Mouse (Mus musculus): ENCODE measurements around the gene Neu3. TPM values are rescaled to one million over a fixed set of nuclear protein-coding genes. Genes with fewer than 3 reads are reported as not detected.

Neu3 gene
- 4.0 and 5.0 TPM in 2 replicates for polyA plus RNA-seq (2011; ENCODE audit: insufficient read depth, insufficient read length, low read depth, missing spikeins)

DNA sequence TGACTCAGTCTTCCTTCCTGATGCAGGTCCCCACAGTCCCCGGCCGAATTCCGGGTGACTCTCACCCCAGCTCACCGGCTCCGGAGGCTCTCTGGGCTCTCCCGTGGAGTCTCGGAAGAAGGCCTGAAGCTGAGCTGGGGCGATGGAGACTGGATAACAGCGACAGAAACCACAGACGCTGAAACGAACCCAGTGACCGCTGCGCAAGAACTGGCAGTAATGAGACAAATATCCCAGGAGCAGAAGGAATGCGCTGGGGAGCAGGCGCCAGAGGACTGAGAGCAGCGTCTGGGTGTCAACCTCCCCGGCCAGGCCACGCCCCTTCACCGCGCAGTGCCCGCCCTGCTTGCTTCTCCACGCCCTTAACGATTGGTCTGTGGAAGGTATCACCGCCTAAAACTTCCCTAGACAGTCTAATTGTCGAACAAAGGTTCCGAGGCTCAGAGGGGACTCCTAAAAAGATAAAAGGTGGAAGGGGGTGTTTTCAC, at the start of gene Neu3:
Neu3 (minus strand) TSS at position 335 of the 488 bp plus-strand sequence.
- Histone ChIP-seq H3K9ac (ENCODE audit: low read depth, poor library complexity, severe bottlenecking) (peak within 1 kb of the TSS; percentile 22), H3K27me3 (ENCODE audit: control insufficient read depth, insufficient read depth, low read length, poor library complexity, severe bottlenecking) (no peaks in the 10 kb centered on the region), H3K36me3 (ENCODE audit: control insufficient read depth, insufficient read depth, low read length, poor library complexity, severe bottlenecking) (no peaks in the 10 kb centered on the region), H3K4me3 (ENCODE audit: low read depth, low read length) (peak within 1 kb of the TSS; percentile 74), H3K9me3 (replicated peaks; ENCODE audit: control insufficient read depth, insufficient read depth, low read length, poor library complexity, severe bottlenecking) (no peaks in the 10 kb centered on the region), H3K27ac (ENCODE audit: insufficient read depth, low read length) (no peak within 1 kb of the TSS), H3K4me1 (ENCODE audit: control insufficient read depth, insufficient read depth, low read length) (no peaks in the 10 kb centered on the region)
- TF ChIP-seq POLR2A (IDR thresholded peaks at IDR 0.05; ENCODE audit: insufficient read depth, low read length) (peak; percentile 47), EP300 (IDR thresholded peaks at IDR 0.05; ENCODE audit: insufficient read depth, low read depth, low read length) (no peak)

DNA sequence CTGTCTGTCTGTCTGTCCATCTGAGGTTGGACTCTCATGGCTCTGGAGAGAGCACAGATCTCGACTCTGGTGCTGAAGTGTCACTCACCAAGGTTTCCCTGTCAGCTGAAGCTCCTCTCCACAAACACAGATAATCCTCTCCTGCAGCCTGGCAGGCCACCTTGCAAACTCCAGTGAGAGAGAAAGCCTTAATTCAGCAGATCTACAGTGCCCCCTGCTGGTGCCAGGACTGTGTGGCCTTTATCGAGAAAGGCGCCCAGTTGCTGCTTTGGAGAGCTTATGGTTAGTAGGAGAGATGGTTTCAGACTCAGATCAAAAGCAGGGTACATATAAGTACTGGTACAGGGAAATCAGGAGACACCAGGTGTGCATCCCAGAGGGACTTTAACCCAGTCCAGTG, 48.1 kb upstream of the Neu3 start:
- Histone ChIP-seq H3K4me3 (ENCODE audit: low read depth, low read length) (no peak overlapping the region), H3K4me1 (ENCODE audit: control insufficient read depth, insufficient read depth, low read length) (no peaks in the 10 kb centered on the region), H3K9ac (ENCODE audit: low read depth, poor library complexity, severe bottlenecking) (no peak overlapping the region), H3K36me3 (ENCODE audit: control insufficient read depth, insufficient read depth, low read length, poor library complexity, severe bottlenecking) (no peaks in the 10 kb centered on the region), H3K27me3 (ENCODE audit: control insufficient read depth, insufficient read depth, low read length, poor library complexity, severe bottlenecking) (no peaks in the 10 kb centered on the region), H3K27ac (ENCODE audit: insufficient read depth, low read length) (no peak overlapping the region), H3K9me3 (replicated peaks; ENCODE audit: control insufficient read depth, insufficient read depth, low read length, poor library complexity, severe bottlenecking) (no peaks in the 10 kb centered on the region)
- no peak for TF ChIP-seq POLR2A (IDR thresholded peaks at IDR 0.05; ENCODE audit: insufficient read depth, low read length)
- peak; percentile 83 for TF ChIP-seq CTCF (IDR thresholded peaks at IDR 0.05; ENCODE audit: low read depth, low read length)

- Histone ChIP-seq H3K36me3 (ENCODE audit: control insufficient read depth, insufficient read depth, low read length, poor library complexity, severe bottlenecking) (no peaks in the 10 kb centered on the region), H3K27me3 (ENCODE audit: control insufficient read depth, insufficient read depth, low read length, poor library complexity, severe bottlenecking) (no peaks in the 10 kb centered on the region), H3K9me3 (replicated peaks; ENCODE audit: control insufficient read depth, insufficient read depth, low read length, poor library complexity, severe bottlenecking) (no peaks in the 10 kb centered on the region), H3K4me3 (ENCODE audit: low read depth, low read length) (no peak overlapping the region), H3K4me1 (ENCODE audit: control insufficient read depth, insufficient read depth, low read length) (no peaks in the 10 kb centered on the region), H3K9ac (ENCODE audit: low read depth, poor library complexity, severe bottlenecking) (no peak overlapping the region), H3K27ac (ENCODE audit: insufficient read depth, low read length) (no peak overlapping the region)
- no peak for TF ChIP-seq CTCF (IDR thresholded peaks at IDR 0.05; ENCODE audit: low read depth, low read length)
- no peak for TF ChIP-seq EP300 (IDR thresholded peaks at IDR 0.05; ENCODE audit: insufficient read depth, low read depth, low read length)
- TF ChIP-seq POLR2A (IDR thresholded peaks at IDR 0.05; ENCODE audit: insufficient read depth, low read length) = no peak
Measured at GRCm38 (mm10) chr7:99875891-99876290, 47.7 kb upstream of the Neu3 start.

GRCm38 (mm10) chr7:99873965-99874364, 45.7 kb upstream of the Neu3 start:
- Histone ChIP-seq H3K36me3 (ENCODE audit: control insufficient read depth, insufficient read depth, low read length, poor library complexity, severe bottlenecking) (no peaks in the 10 kb centered on the region), H3K9ac (ENCODE audit: low read depth, poor library complexity, severe bottlenecking) (no peak overlapping the region), H3K27me3 (ENCODE audit: control insufficient read depth, insufficient read depth, low read length, poor library complexity, severe bottlenecking) (no peaks in the 10 kb centered on the region), H3K27ac (ENCODE audit: insufficient read depth, low read length) (no peak overlapping the region), H3K4me3 (ENCODE audit: low read depth, low read length) (no peak overlapping the region), H3K9me3 (replicated peaks; ENCODE audit: control insufficient read depth, insufficient read depth, low read length, poor library complexity, severe bottlenecking) (no peaks in the 10 kb centered on the region), H3K4me1 (ENCODE audit: control insufficient read depth, insufficient read depth, low read length) (no peaks in the 10 kb centered on the region)
- TF ChIP-seq POLR2A (IDR thresholded peaks at IDR 0.05; ENCODE audit: insufficient read depth, low read length) = no peak
- TF ChIP-seq EP300 (IDR thresholded peaks at IDR 0.05; ENCODE audit: insufficient read depth, low read depth, low read length) = no peak
- TF ChIP-seq CTCF (IDR thresholded peaks at IDR 0.05; ENCODE audit: low read depth, low read length) = no peak

- no peaks in the 10 kb centered on the region for H3K9me3 ChIP-seq (replicated peaks; ENCODE audit: control insufficient read depth, insufficient read depth, low read length, poor library complexity, severe bottlenecking)
- no peak overlapping the region for H3K4me3 ChIP-seq (ENCODE audit: low read depth, low read length)
- no peak overlapping the region for H3K27ac ChIP-seq (ENCODE audit: insufficient read depth, low read length)
- H3K9ac ChIP-seq (ENCODE audit: low read depth, poor library complexity, severe bottlenecking) = no peak overlapping the region
- TF ChIP-seq POLR2A (IDR thresholded peaks at IDR 0.05; ENCODE audit: insufficient read depth, low read length) (no peak), EP300 (IDR thresholded peaks at IDR 0.05; ENCODE audit: insufficient read depth, low read depth, low read length) (no peak), CTCF (IDR thresholded peaks at IDR 0.05; ENCODE audit: low read depth, low read length) (no peak)
- H3K4me1 ChIP-seq (ENCODE audit: control insufficient read depth, insufficient read depth, low read length) = no peaks in the 10 kb centered on the region
- no peaks in the 10 kb centered on the region for H3K36me3 ChIP-seq (ENCODE audit: control insufficient read depth, insufficient read depth, low read length, poor library complexity, severe bottlenecking)
- H3K27me3 ChIP-seq (ENCODE audit: control insufficient read depth, insufficient read depth, low read length, poor library complexity, severe bottlenecking) = no peaks in the 10 kb centered on the region
Measured at GRCm38 (mm10) chr7:99869296-99869695, 41.1 kb upstream of the Neu3 start.

DNA sequence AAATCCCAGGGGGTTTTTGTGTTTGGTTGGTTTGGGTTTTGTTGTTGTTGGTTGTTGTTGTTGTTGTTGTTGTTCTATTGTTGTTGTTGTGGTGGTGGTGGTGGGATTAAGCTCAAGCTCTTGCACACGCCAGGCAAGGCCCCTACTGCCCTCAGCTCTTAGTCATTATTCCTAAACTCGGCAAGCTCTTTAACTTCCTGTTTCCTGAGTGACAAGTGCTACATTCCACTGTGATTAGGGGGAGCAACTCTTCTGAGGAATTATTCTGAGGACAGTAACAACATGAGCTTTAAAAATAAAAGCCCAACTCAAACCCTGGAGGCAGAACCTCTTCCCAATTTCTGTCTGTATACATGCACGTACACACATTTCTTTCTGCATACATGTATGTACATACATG, 37.0 kb upstream of the Neu3 start:
- Histone ChIP-seq H3K27me3 (ENCODE audit: control insufficient read depth, insufficient read depth, low read length, poor library complexity, severe bottlenecking) (no peaks in the 10 kb centered on the region), H3K9ac (ENCODE audit: low read depth, poor library complexity, severe bottlenecking) (no peak overlapping the region), H3K4me1 (ENCODE audit: control insufficient read depth, insufficient read depth, low read length) (no peaks in the 10 kb centered on the region), H3K27ac (ENCODE audit: insufficient read depth, low read length) (no peak overlapping the region), H3K36me3 (ENCODE audit: control insufficient read depth, insufficient read depth, low read length, poor library complexity, severe bottlenecking) (no peaks in the 10 kb centered on the region), H3K9me3 (replicated peaks; ENCODE audit: control insufficient read depth, insufficient read depth, low read length, poor library complexity, severe bottlenecking) (no peaks in the 10 kb centered on the region), H3K4me3 (ENCODE audit: low read depth, low read length) (no peak overlapping the region)
- no peak for TF ChIP-seq EP300 (IDR thresholded peaks at IDR 0.05; ENCODE audit: insufficient read depth, low read depth, low read length)

All from ES-Bruce4 (cell line).